Mouse (Mus musculus) heart, postnatal 0 days (tissue): ENCODE results near the gene Ptprcap. TPM values are rescaled to one million over a fixed set of nuclear protein-coding genes. Genes with fewer than 3 reads are reported as not detected.

ENCODE experiments used
- ATAC-seq: fragments of 200-750 bp; cut with Nextera tagmentation; 2 replicates; pipeline ENCODE4 v1.8.0; 2017; ENCODE audit warnings: low read depth, moderate number of reproducible peaks, moderate library complexity; ENCODE audit not compliant: insufficient read depth
- DNase-seq: peaks from one replicate; pipeline ENCODE4 v3.0.0-alpha.2; 2016; ENCODE audit warnings: low spot score
- H3K27ac ChIP-seq: fragments of 300-500 bp; sonication (generic); 2 replicates; pipeline ENCODE4 v1.5.1; 2014; ENCODE audit warnings: low read depth, mild to moderate bottlenecking
- H3K27me3 ChIP-seq: fragments of 300-500 bp; sonication (generic); 2 replicates; pipeline ENCODE4 v1.6.1; 2014; ENCODE audit warnings: low read length, mixed read lengths; ENCODE audit not compliant: control insufficient read depth, insufficient read depth
- H3K36me3 ChIP-seq: fragments of 300-500 bp; sonication (generic); replicated peaks from 2 replicates; pipeline ENCODE4 v1.6.1; 2014; ENCODE audit warnings: low read length, mixed read lengths; ENCODE audit not compliant: control insufficient read depth, insufficient read depth
- H3K4me1 ChIP-seq: fragments of 300-500 bp; sonication (generic); 2 replicates; pipeline ENCODE4 v1.6.1; 2014; ENCODE audit warnings: antibody characterized with exemption; ENCODE audit not compliant: control insufficient read depth, insufficient read depth
- H3K4me2 ChIP-seq: fragments of 300-500 bp; sonication (generic); 2 replicates; pipeline ENCODE4 v1.6.1; 2014; ENCODE audit warnings: low read depth, mild to moderate bottlenecking, low read length, moderate library complexity
- H3K4me3 ChIP-seq: fragments of 300-500 bp; sonication (generic); 2 replicates; pipeline ENCODE4 v1.5.1; 2014; ENCODE audit warnings: low read depth, low read length
- H3K9ac ChIP-seq: fragments of 300-500 bp; sonication (generic); replicated peaks from 2 replicates; pipeline ENCODE4 v1.6.1; 2014; ENCODE audit warnings: low read depth, low read length, mixed read lengths
- H3K9me3 ChIP-seq: fragments of 300-500 bp; sonication (generic); replicated peaks from 2 replicates; pipeline ENCODE4 v1.6.1; 2016; ENCODE audit warnings: low read length; ENCODE audit not compliant: control insufficient read depth
- CTCF ChIP-seq: IDR thresholded peaks from 2 replicates; pipeline ENCODE4 v1.5.1; 2016; ENCODE audit warnings: antibody characterized with exemption, control low read depth, low read depth
- EP300 ChIP-seq: IDR thresholded peaks from 2 replicates; pipeline ENCODE4 v1.6.1; 2016; ENCODE audit warnings: antibody characterized with exemption, low read depth
- WGBS: fragments of 180-500 bp; shearing (Covaris S2); extraction: QIAGEN DNeasy Blood & Tissue Kit; methylation state at CpG from one replicate; pipeline ENCODE4 v1.1.7; 2014; 5-methylcytosine and 5-hydroxymethylcytosine counted together
- polyA plus RNA-seq: library from polyadenylated mRNA; unstranded; fragments of >200 nt; fragmentation: Nextera tagmentation; extraction: Ambion mirVana; gene quantifications from 2 replicates; pipeline ENCODE4 v1.2.1, GENCODE M21; 2015
- total RNA-seq: library from RNA; depleted of rRNA; stranded (reverse); fragments of >200 nt; gene quantifications from 2 replicates; pipeline ENCODE4 v1.2.3, GENCODE M21; 2014; ENCODE audit warnings: low replicate concordance

The Ptprcap gene
- total and polyA plus RNA-seq, 2 experiments from 2014 or later: 0.46 TPM; not detected in 1

GRCm38 (mm10) chr19:4156073-4156579 lies 2.7 kb downstream of the Ptprcap start:
- DNase-seq (no peak), ATAC-seq (no peak)
- H3K27me3 ChIP-seq: no peaks in the 10 kb centered on the region
- H3K4me1 ChIP-seq: peaks cover 5% of the 10 kb centered on the region; the same call in 1 of the 2 replicates
- H3K4me2 ChIP-seq: peak overlapping the region; percentile 14; the same call in 1 of the 2 replicates
- H3K9ac ChIP-seq: no peak overlapping the region
- TF ChIP-seq EP300 (no peak), CTCF (no peak)
- H3K9me3 ChIP-seq: no peaks in the 10 kb centered on the region
- peak overlapping the region; percentile 24; the same call in 1 of the 2 replicates for H3K4me3 ChIP-seq
- no peak overlapping the region for H3K27ac ChIP-seq
- peaks cover 74% of the 10 kb centered on the region for H3K36me3 ChIP-seq
- 65% methylated on average over 19 of the region's 20 CpGs for WGBS

DNA sequence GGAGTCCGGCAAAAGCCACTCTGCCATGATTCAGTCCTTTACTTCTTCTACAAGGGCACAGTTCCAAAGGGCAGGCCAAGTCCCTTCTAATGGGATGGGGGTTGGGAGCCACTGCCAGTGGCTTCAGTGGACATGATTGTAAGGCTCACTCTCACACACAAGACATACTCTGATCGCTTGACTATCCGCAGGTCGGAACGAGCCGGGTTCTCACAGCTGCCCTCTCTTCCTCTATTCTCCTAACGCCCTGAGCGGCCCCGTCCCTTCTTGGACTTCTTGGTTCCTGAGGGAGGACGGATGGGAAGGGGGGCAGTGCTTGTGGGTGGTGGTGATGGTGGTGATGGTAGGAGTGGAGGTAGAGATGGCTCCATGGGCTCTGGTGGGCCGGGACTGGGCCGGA lies 3.4 kb downstream of the Ptprcap start:
- Histone ChIP-seq H3K36me3 (peaks cover 76% of the 10 kb centered on the region), H3K27me3 (no peaks in the 10 kb centered on the region), H3K4me1 (peaks cover 5% of the 10 kb centered on the region; the same call in 1 of the 2 replicates), H3K4me2 (no peak overlapping the region), H3K9ac (no peak overlapping the region), H3K27ac (no peak overlapping the region), H3K9me3 (no peaks in the 10 kb centered on the region), H3K4me3 (no peak overlapping the region)
- no peak for TF ChIP-seq EP300
- TF ChIP-seq CTCF: no peak
- no peak for ATAC-seq
- no peak for DNase-seq
- 83% methylated on average over 12 of the region's 12 CpGs for WGBS

DNA sequence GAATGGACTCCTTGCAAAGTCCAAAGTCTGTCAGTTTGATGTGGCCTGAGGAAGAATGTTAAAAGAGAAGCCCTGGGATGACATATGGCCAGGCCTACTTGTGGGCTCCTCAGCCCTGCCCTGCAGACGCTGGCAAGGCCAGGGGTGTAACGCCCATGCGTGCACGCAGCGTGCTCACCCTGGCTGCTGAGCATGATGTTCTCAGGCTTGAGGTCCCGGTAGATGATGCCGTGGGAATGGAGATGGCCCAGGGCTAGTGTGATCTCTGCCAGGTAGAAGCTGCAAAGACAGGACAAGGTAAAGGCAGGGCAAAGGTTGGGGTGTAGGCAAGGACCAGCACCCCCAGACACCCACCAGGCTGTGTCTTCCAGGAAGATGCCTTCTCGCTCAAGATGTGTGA lies 5.6 kb downstream of the Ptprcap start:
- Histone ChIP-seq H3K4me2 (no peak overlapping the region), H3K27ac (no peak overlapping the region), H3K27me3 (no peaks in the 10 kb centered on the region), H3K9ac (no peak overlapping the region), H3K9me3 (no peaks in the 10 kb centered on the region), H3K36me3 (peaks cover 56% of the 10 kb centered on the region), H3K4me1 (peaks cover 4% of the 10 kb centered on the region), H3K4me3 (no peak overlapping the region)
- TF ChIP-seq CTCF (no peak), EP300 (no peak)
- DNase-seq (no peak), ATAC-seq (no peak)
- 94% methylated on average over 8 of the region's 8 CpGs for WGBS

GRCm38 (mm10) chr19:4162646-4163542 lies 9.5 kb downstream of the Ptprcap start, which contains the start of gene Rps6kb2:
Gene Rps6kb2 (minus strand): TSS chr19:4163354.
- 6% methylated on average over 42 of the region's 42 CpGs for WGBS
- ATAC-seq: peak; percentile 79
- TF ChIP-seq CTCF: no peak; the same call in 1 of the 2 replicates
- peak; percentile 64; the same call in 1 of the 2 replicates for TF ChIP-seq EP300
- H3K4me3 ChIP-seq: peak within 1 kb of the TSS; percentile 80
- no peaks in the 10 kb centered on the region for H3K27me3 ChIP-seq
- H3K36me3 ChIP-seq: peaks cover 44% of the 10 kb centered on the region
- peaks cover 7% of the 10 kb centered on the region for H3K4me1 ChIP-seq
- H3K4me2 ChIP-seq: peak within 1 kb of the TSS; percentile 81
- DNase-seq: peak; percentile 97
- peak within 1 kb of the TSS; percentile 46 for H3K27ac ChIP-seq
- H3K9me3 ChIP-seq: no peaks in the 10 kb centered on the region
- peak within 1 kb of the TSS; percentile 81 for H3K9ac ChIP-seq

- H3K27me3 ChIP-seq: no peaks in the 10 kb centered on the region
- peak overlapping the region; percentile 81; the same call in 1 of the 2 replicates for H3K9ac ChIP-seq
- peak overlapping the region; percentile 80 for H3K4me3 ChIP-seq
- ATAC-seq (no peak), DNase-seq (no peak)
- H3K9me3 ChIP-seq: no peaks in the 10 kb centered on the region
- H3K27ac ChIP-seq: peak overlapping the region; percentile 44; the same call in 1 of the 2 replicates
- 35% methylated on average over 4 of the region's 4 CpGs for WGBS
- peak overlapping the region; percentile 81 for H3K4me2 ChIP-seq
- H3K36me3 ChIP-seq: peaks cover 38% of the 10 kb centered on the region
- peaks cover 7% of the 10 kb centered on the region for H3K4me1 ChIP-seq
- TF ChIP-seq CTCF (no peak), EP300 (peak; percentile 13; the same call in 1 of the 2 replicates)
These were observed 10.1 kb downstream of the Ptprcap start for GRCm38 (mm10) chr19:4163543-4163887.
